Mouse (Mus musculus): ENCODE measurements around the gene Mrtfb. TPM values are rescaled to one million over a fixed set of nuclear protein-coding genes. Genes with fewer than 3 reads are reported as not detected.
"Not testable (repeated sequence)": the region's sequence is repeated elsewhere in the genome, so short reads cannot be mapped to it uniquely, and the experiment has no call there.

The Mrtfb gene
- polyA plus RNA-seq, 1 experiment, result 11.9 TPM

- H3K27me3 ChIP-seq (ENCODE audit: control insufficient read depth, insufficient read depth, low read length), result no peaks in the 10 kb centered on the region
Measured at GRCm38 (mm10) chr16:13276258-13276657, 20.0 kb downstream of the Mrtfb start.

GRCm38 (mm10) chr16:13276709-13277399 is 20.6 kb downstream of the Mrtfb start:
- Histone ChIP-seq H3K27ac (ENCODE audit: control insufficient read depth, insufficient read depth, low read depth, low read length) (no peak overlapping the region), H3K4me3 (ENCODE audit: control insufficient read depth, low read depth, low read length) (no peak overlapping the region)
- TF ChIP-seq POLR2A (IDR thresholded peaks at IDR 0.05; ENCODE audit: control insufficient read depth, low read depth, low read length), result no peak
- no peak for TF ChIP-seq CTCF (IDR thresholded peaks at IDR 0.05; ENCODE audit: control insufficient read depth, insufficient read depth, insufficient replicate concordance, low read depth, low read length)

More at GRCm38 (mm10) chr16:13276258-13276657, 20.0 kb downstream of the Mrtfb start:
- Histone ChIP-seq H3K36me3 (ENCODE audit: control insufficient read depth, insufficient read depth, low read length) (no peaks in the 10 kb centered on the region), H3K4me1 (ENCODE audit: control insufficient read depth, insufficient read depth, low read length) (no peaks in the 10 kb centered on the region; the same call in 1 of the 2 replicates), H3K4me3 (ENCODE audit: control insufficient read depth, low read depth, low read length) (no peak overlapping the region), H3K27ac (ENCODE audit: control insufficient read depth, insufficient read depth, low read depth, low read length) (no peak overlapping the region)
- TF ChIP-seq POLR2A (IDR thresholded peaks at IDR 0.05; ENCODE audit: control insufficient read depth, low read depth, low read length) (no peak), CTCF (IDR thresholded peaks at IDR 0.05; ENCODE audit: control insufficient read depth, insufficient read depth, insufficient replicate concordance, low read depth, low read length) (no peak)

GRCm38 (mm10) chr16:13286425-13286824 is 30.1 kb downstream of the Mrtfb start:
- not testable (repeated sequence) for H3K27ac ChIP-seq (ENCODE audit: control insufficient read depth, insufficient read depth, low read depth, low read length); H3K36me3 ChIP-seq (ENCODE audit: control insufficient read depth, insufficient read depth, low read length); H3K4me3 ChIP-seq (ENCODE audit: control insufficient read depth, low read depth, low read length); H3K4me1 ChIP-seq (ENCODE audit: control insufficient read depth, insufficient read depth, low read length); H3K27me3 ChIP-seq (ENCODE audit: control insufficient read depth, insufficient read depth, low read length)

More at GRCm38 (mm10) chr16:13276709-13277399, 20.6 kb downstream of the Mrtfb start:
- H3K27me3 ChIP-seq (ENCODE audit: control insufficient read depth, insufficient read depth, low read length), result no peaks in the 10 kb centered on the region
- H3K4me1 ChIP-seq (ENCODE audit: control insufficient read depth, insufficient read depth, low read length), result no peaks in the 10 kb centered on the region; the same call in 1 of the 2 replicates
- no peaks in the 10 kb centered on the region for H3K36me3 ChIP-seq (ENCODE audit: control insufficient read depth, insufficient read depth, low read length)

DNA sequence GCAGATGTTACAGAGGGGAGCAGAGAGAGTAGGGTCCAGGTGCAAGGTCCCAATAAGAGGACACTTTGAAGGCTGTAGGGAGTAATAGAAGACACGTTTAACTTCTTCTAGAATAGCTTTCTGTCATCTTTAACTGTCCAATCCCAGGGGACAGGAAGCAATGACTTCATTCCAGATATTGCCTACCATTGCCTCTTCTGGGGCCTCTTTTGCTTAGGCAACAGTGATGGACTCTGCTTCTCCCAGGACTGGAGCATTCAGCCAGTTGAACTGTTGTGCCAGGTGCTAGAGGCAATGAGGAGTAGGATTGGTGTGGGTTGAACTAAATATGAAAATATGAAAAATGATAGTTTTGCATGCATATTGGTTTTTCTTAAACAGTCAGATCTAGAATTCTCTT is 41.6 kb downstream of the Mrtfb start:
- no peak overlapping the region for H3K4me3 ChIP-seq (ENCODE audit: control insufficient read depth, low read depth, low read length)
- H3K27ac ChIP-seq (ENCODE audit: control insufficient read depth, insufficient read depth, low read depth, low read length), result no peak overlapping the region
- no peak for TF ChIP-seq POLR2A (IDR thresholded peaks at IDR 0.05; ENCODE audit: control insufficient read depth, low read depth, low read length)
- TF ChIP-seq CTCF (IDR thresholded peaks at IDR 0.05; ENCODE audit: control insufficient read depth, insufficient read depth, insufficient replicate concordance, low read depth, low read length), result no peak
- H3K36me3 ChIP-seq (ENCODE audit: control insufficient read depth, insufficient read depth, low read length), result no peaks in the 10 kb centered on the region
- no peaks in the 10 kb centered on the region for H3K27me3 ChIP-seq (ENCODE audit: control insufficient read depth, insufficient read depth, low read length)
- peaks cover 2% of the 10 kb centered on the region; the same call in 1 of the 2 replicates for H3K4me1 ChIP-seq (ENCODE audit: control insufficient read depth, insufficient read depth, low read length)

GRCm38 (mm10) chr16:13298991-13299390 is 42.7 kb downstream of the Mrtfb start:
- H3K27me3 ChIP-seq (ENCODE audit: control insufficient read depth, insufficient read depth, low read length), result no peaks in the 10 kb centered on the region
- no peak overlapping the region for H3K4me3 ChIP-seq (ENCODE audit: control insufficient read depth, low read depth, low read length)
- peaks cover 2% of the 10 kb centered on the region; the same call in 1 of the 2 replicates for H3K4me1 ChIP-seq (ENCODE audit: control insufficient read depth, insufficient read depth, low read length)
- no peaks in the 10 kb centered on the region for H3K36me3 ChIP-seq (ENCODE audit: control insufficient read depth, insufficient read depth, low read length)
- TF ChIP-seq POLR2A (IDR thresholded peaks at IDR 0.05; ENCODE audit: control insufficient read depth, low read depth, low read length), result no peak
- no peak for TF ChIP-seq CTCF (IDR thresholded peaks at IDR 0.05; ENCODE audit: control insufficient read depth, insufficient read depth, insufficient replicate concordance, low read depth, low read length)
- H3K27ac ChIP-seq (ENCODE audit: control insufficient read depth, insufficient read depth, low read depth, low read length), result no peak overlapping the region

- no peak for TF ChIP-seq POLR2A (IDR thresholded peaks at IDR 0.05; ENCODE audit: control insufficient read depth, low read depth, low read length)
- TF ChIP-seq CTCF (IDR thresholded peaks at IDR 0.05; ENCODE audit: control insufficient read depth, insufficient read depth, insufficient replicate concordance, low read depth, low read length), result no peak
- H3K27ac ChIP-seq (ENCODE audit: control insufficient read depth, insufficient read depth, low read depth, low read length), result no peak overlapping the region
- H3K36me3 ChIP-seq (ENCODE audit: control insufficient read depth, insufficient read depth, low read length), result no peaks in the 10 kb centered on the region
- H3K27me3 ChIP-seq (ENCODE audit: control insufficient read depth, insufficient read depth, low read length), result no peaks in the 10 kb centered on the region
- no peak overlapping the region for H3K4me3 ChIP-seq (ENCODE audit: control insufficient read depth, low read depth, low read length)
- H3K4me1 ChIP-seq (ENCODE audit: control insufficient read depth, insufficient read depth, low read length), result no peaks in the 10 kb centered on the region
Measured at GRCm38 (mm10) chr16:13306065-13306695, 49.9 kb downstream of the Mrtfb start.

DNA sequence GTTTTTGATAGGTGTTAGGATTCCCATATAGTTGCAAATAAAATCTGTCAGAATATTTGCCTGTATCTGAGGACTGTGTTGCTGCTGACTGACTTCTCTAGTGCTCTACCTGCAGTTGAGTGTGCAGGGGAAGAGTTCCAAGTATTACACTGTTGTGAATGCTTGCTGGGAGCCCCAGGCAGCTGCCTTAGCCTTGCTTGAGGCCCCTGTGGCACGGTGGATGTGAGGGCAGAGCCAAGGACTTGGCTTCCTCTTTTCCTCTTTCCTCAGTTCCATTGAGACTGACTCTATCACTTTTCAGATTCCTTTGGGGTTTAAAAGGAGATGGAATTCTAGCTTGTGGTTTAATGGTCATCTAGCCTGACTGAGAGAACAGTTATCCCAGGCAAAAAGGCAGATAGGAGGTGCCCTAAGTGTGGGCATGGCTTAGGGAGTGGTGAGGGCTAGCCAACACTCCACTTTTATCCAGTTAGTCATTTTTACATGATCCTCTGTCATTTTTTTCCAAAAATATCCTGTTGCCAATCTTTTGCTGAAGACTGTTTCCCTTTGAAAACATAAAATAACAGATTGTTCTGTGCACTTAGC is 53.9 kb downstream of the Mrtfb start:
- Histone ChIP-seq H3K4me3 (ENCODE audit: control insufficient read depth, low read depth, low read length) (no peak overlapping the region), H3K27ac (ENCODE audit: control insufficient read depth, insufficient read depth, low read depth, low read length) (no peak overlapping the region), H3K27me3 (ENCODE audit: control insufficient read depth, insufficient read depth, low read length) (no peaks in the 10 kb centered on the region), H3K36me3 (ENCODE audit: control insufficient read depth, insufficient read depth, low read length) (no peaks in the 10 kb centered on the region), H3K4me1 (ENCODE audit: control insufficient read depth, insufficient read depth, low read length) (no peaks in the 10 kb centered on the region)
- no peak for TF ChIP-seq POLR2A (IDR thresholded peaks at IDR 0.05; ENCODE audit: control insufficient read depth, low read depth, low read length)
- TF ChIP-seq CTCF (IDR thresholded peaks at IDR 0.05; ENCODE audit: control insufficient read depth, insufficient read depth, insufficient replicate concordance, low read depth, low read length), result no peak
